Mouse (Mus musculus) left cerebral cortex, postnatal 14 days (tissue): ENCODE data around the gene Bsph2. TPM values are rescaled to one million over a fixed set of nuclear protein-coding genes. Genes with fewer than 3 reads are reported as not detected.

Experiments
- DNase-seq, 2 experiments: peaks; one replicate each; pipeline ENCODE4 v3.0.0; 2021 to 2022; ENCODE audit warnings: low spot score in 2 of 2, mixed read lengths in 1 of 2
- intact Hi-C: fragments of 180-260 bp; cut with DNase I; formaldehyde crosslinking; loops from one replicate; pipeline ENCODE4 v1.15.1; 2025
- long read RNA-seq, 2 experiments: library from polyadenylated mRNA; stranded (forward); transcript quantifications; one replicate each; pipeline ENCODE4 v2.0.0; 2021
- total RNA-seq, 2 experiments: library from RNA; stranded (reverse); gene quantifications; 2 replicates each; pipeline ENCODE4 v1.2.3; 2021

Bsph2 gene
- not detected for total RNA-seq
- long read RNA-seq, experiment 1: 0 reads
- long read RNA-seq, experiment 2: 0 reads

GRCm38 (mm10) chr7:13570967-13571366 is at the start of gene Bsph2:
Gene Bsph2 (minus strand): TSS chr7:13571067.
- DNase-seq: no peak
- intact Hi-C loops: no loop called here

- DNase-seq: peak; percentile 20 to 33
- intact Hi-C loops: loop anchor here (2.0 to 10.0 kb wide), 2 partner anchors 223 to 437 kb away; no protein-coding TSS in a partner anchor
Measured at GRCm38 (mm10) chr7:13511539-13511938, 59.3 kb downstream of the Bsph2 start.

Other genes starting within 250 kb of the Bsph2 start
- under 1 TPM; 0.17 to 0.18 TPM for gene Pla2g4c, start 246.4 kb downstream of the Bsph2 start, total RNA-seq
- gene Cabp5, start 172.9 kb downstream of the Bsph2 start, total RNA-seq: under 1 TPM in 1 of 2 experiments, not detected in 1; 0.88 TPM
- gene Bsph1, start 120.2 kb downstream of the Bsph2 start, total RNA-seq: not detected
- not detected for gene Sult2a5, start 52.9 kb upstream of the Bsph2 start, total RNA-seq
- not detected for gene Sult2a2, start 162.4 kb upstream of the Bsph2 start, total RNA-seq